Mouse (Mus musculus) heart, embryonic 16.5 days (tissue): ENCODE data around the gene Nkiras2. TPM values are rescaled to one million over a fixed set of nuclear protein-coding genes. Genes with fewer than 3 reads are reported as not detected.

ENCODE experiments used
- ATAC-seq: fragments of 200-750 bp; cut with Nextera tagmentation; replicated peaks from 2 replicates; pipeline ENCODE4 v1.8.0; 2017; ENCODE audit warnings: moderate number of reproducible peaks; ENCODE audit not compliant: insufficient read depth, low FRiP score; ENCODE audit errors: extremely low read depth
- H3K27ac ChIP-seq: fragments of 300-500 bp; sonication (generic); 2 replicates; pipeline ENCODE4 v1.5.1; 2014; ENCODE audit warnings: mild to moderate bottlenecking, low read length, control low read depth, moderate library complexity
- H3K27me3 ChIP-seq: fragments of 300-500 bp; sonication (generic); 2 replicates; pipeline ENCODE4 v1.6.1; 2014; ENCODE audit warnings: low read length, mixed read lengths; ENCODE audit not compliant: control insufficient read depth, insufficient read depth
- H3K36me3 ChIP-seq: fragments of 300-500 bp; sonication (generic); 2 replicates; pipeline ENCODE4 v1.6.1; 2014; ENCODE audit not compliant: control insufficient read depth, insufficient read depth
- H3K4me1 ChIP-seq: fragments of 300-500 bp; sonication (generic); 2 replicates; pipeline ENCODE4 v1.6.1; 2014; ENCODE audit warnings: low read length, mixed read lengths; ENCODE audit not compliant: control insufficient read depth, insufficient read depth
- H3K4me2 ChIP-seq: fragments of 300-500 bp; sonication (generic); 2 replicates; pipeline ENCODE4 v1.6.1; 2014; ENCODE audit warnings: low read depth, mild to moderate bottlenecking, control low read depth, low read length
- H3K4me3 ChIP-seq: fragments of 300-500 bp; sonication (generic); 2 replicates; pipeline ENCODE4 v1.5.1; 2014; ENCODE audit warnings: mild to moderate bottlenecking, control low read depth, low read length
- H3K9ac ChIP-seq: fragments of 300-500 bp; sonication (generic); 2 replicates; pipeline ENCODE4 v1.6.1; 2014; ENCODE audit warnings: low read length, control low read depth
- H3K9me3 ChIP-seq: fragments of 300-500 bp; sonication (generic); replicated peaks from 2 replicates; pipeline ENCODE4 v1.6.1; 2016; ENCODE audit warnings: low read length; ENCODE audit not compliant: control insufficient read depth
- WGBS: fragments of 180-500 bp; shearing (Covaris S2); extraction: QIAGEN DNeasy Blood & Tissue Kit; methylation state at CpG from one replicate; pipeline ENCODE4 v1.1.7; 2014; 5-methylcytosine and 5-hydroxymethylcytosine counted together
- polyA plus RNA-seq: library from polyadenylated mRNA; unstranded; fragments of >200 nt; fragmentation: Nextera tagmentation; extraction: Ambion mirVana; gene quantifications from 2 replicates; pipeline ENCODE4 v1.2.1, GENCODE M21; 2015

Nkiras2 gene
- polyA plus RNA-seq, 1 experiment from 2014 or later = 78.8 TPM

DNA sequence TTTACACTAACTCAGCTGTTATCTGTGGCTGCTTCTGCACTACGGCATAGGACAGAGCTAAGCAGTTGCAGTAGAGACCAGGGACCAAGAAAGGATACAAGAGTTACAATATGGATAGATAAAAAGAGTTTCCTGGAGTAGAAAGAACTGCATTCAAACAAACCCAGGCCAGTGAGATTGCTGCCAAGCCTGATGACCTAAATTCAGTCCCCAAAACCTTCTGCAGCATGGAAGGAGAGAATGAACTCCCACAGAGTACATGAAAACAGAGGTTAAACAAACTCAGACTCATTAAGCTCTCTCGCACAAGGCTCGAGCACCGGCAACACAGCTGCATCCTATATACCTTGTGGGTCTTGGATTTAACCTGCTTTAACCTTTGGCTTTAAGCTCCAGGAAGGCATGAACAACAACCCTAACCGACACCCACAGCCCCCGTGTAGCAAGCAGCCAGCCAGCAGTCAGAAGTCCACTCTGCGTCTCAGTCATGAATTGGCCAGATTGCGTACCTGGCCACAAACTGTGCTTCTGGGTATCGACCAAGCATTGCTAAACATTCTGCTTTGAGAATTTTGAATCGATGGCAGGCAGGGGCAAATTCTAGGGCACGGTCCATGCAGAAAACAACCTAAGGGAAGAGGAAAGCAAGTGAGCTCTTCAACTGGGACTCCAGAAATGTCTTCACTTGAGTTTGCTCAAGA is 26.5 kb upstream of the Nkiras2 start:
- no peaks in the 10 kb centered on the region for H3K9me3 ChIP-seq
- H3K4me3 ChIP-seq = no peak overlapping the region
- no peak overlapping the region for H3K4me2 ChIP-seq
- no peak overlapping the region for H3K27ac ChIP-seq
- peaks cover 5% of the 10 kb centered on the region for H3K4me1 ChIP-seq
- no peak overlapping the region for H3K9ac ChIP-seq
- H3K27me3 ChIP-seq = no peaks in the 10 kb centered on the region
- ATAC-seq = no peak
- peaks cover 66% of the 10 kb centered on the region for H3K36me3 ChIP-seq
- WGBS = 94% methylated on average over 11 of the region's 11 CpGs

DNA sequence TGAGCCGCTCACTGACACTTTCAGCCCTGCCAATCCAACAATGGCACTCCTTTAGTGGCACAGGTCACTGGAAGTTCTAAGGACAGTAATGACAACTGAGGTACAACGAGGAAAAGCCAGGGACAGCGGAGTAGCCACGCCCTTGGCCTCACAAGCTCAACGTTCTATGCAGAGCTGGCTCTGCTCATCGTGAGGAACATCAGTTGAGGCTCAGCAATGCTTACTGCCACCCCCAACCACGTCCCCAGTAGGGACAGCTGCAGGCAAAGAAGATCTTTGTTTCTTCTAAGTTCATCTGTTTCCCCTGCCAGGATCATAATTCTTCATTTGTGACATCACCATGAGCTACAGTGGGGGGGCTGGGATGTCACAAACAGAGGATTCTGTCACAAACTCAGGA is 24.4 kb upstream of the Nkiras2 start:
- Histone ChIP-seq H3K4me2 (no peak overlapping the region), H3K9ac (no peak overlapping the region), H3K4me1 (peaks cover 5% of the 10 kb centered on the region), H3K27me3 (no peaks in the 10 kb centered on the region), H3K9me3 (no peaks in the 10 kb centered on the region), H3K36me3 (peaks cover 69% of the 10 kb centered on the region), H3K27ac (0 out of 2 replicates have a peak overlapping the region, but pooled peaks have one; percentile 10), H3K4me3 (no peak overlapping the region)
- WGBS = 83% methylated on average over 7 of the region's 7 CpGs
- no peak for ATAC-seq

DNA sequence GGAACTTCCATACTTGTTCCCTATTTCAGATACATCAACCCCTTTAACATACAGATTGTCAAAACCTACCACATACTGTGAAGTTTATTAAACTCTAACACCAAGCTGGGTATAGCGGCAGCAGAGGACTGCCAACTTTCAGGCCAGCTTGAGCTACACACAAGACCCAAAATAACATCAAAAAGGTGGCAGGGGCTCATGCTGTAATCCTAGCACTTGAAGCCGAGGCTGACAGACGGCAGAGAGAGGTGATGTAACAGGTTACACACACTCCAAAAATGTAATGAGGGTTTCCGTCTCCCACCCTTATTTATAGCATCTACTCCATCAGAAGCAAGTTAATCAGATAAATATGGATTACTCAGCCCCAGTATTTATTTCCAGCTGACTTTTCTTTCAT is 23.5 kb upstream of the Nkiras2 start:
- Histone ChIP-seq H3K4me3 (no peak overlapping the region), H3K4me2 (no peak overlapping the region), H3K9ac (no peak overlapping the region; the same call in 1 of the 2 replicates), H3K4me1 (peaks cover 5% of the 10 kb centered on the region), H3K9me3 (no peaks in the 10 kb centered on the region), H3K27me3 (no peaks in the 10 kb centered on the region), H3K36me3 (peaks cover 73% of the 10 kb centered on the region), H3K27ac (no peak overlapping the region)
- 40% methylated on average over 4 of the region's 4 CpGs for WGBS
- ATAC-seq = no peak

DNA sequence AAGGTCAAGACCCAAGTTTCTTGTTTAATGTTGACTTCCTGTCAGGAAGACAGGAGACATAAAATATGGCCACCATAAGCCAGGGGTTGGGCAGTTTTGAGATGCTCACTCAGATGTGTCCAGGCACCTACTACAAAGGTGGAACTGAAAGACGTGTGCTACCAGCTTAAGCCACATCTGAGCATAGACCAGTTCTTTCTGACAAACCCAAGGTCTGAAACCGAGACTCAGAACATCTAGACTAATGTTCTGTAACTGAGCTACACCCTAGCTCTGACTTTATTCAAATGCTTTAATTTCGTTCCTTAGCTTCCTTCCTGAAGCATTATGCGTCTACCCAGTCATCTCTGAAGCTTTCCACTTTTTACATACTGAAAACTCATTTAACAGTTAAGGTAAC is 21.0 kb upstream of the Nkiras2 start:
- peaks cover 5% of the 10 kb centered on the region for H3K4me1 ChIP-seq
- ATAC-seq = no peak
- peaks cover 58% of the 10 kb centered on the region for H3K36me3 ChIP-seq
- H3K4me3 ChIP-seq = no peak overlapping the region
- WGBS = 86% methylated on average over 4 of the region's 4 CpGs
- no peak overlapping the region for H3K27ac ChIP-seq
- H3K9ac ChIP-seq = no peak overlapping the region
- no peaks in the 10 kb centered on the region for H3K9me3 ChIP-seq
- H3K27me3 ChIP-seq = no peaks in the 10 kb centered on the region
- H3K4me2 ChIP-seq = no peak overlapping the region

DNA sequence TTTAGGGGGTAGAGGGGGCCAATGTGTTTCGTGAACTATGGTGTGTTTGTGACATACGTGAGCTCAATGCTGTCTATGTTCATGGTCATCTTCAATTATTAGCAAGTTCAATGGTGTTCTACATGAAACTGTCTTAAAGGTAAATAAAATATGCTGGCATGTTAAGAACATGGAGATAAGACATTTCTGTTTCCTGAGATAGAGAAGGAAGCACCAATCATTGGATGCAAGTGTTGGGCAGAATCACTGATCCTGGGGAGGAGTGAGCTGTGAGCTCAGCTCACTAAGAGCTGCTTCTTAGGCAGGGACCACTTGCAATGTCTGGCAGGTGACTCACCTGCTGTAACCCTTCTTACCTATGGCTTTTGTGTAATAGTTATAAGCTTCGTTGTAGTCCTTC is 17.7 kb upstream of the Nkiras2 start:
- WGBS = 91% methylated on average over 3 of the region's 3 CpGs
- H3K36me3 ChIP-seq = peaks cover 52% of the 10 kb centered on the region
- ATAC-seq = no peak

DNA sequence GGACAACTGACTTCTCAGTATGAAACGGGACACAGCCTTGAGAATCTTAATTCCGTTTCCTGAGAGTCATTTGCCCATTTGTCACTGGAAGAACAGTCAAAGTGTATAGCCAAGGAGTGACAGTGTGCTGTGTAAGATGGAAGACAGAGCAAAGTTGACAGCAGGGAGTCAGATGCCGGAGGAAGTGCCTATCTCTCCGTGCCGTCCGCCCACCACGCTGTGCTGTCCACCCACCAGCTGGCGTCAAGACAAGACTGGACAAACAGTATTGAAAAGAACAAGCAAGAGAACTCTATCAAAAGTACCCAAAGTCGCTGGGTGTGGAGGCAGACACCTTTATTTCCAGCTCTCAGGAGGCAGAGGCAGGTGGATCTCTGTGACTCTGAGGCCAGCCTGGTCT is 15.9 kb upstream of the Nkiras2 start:
- Histone ChIP-seq H3K9ac (no peak overlapping the region), H3K9me3 (no peaks in the 10 kb centered on the region), H3K27ac (no peak overlapping the region), H3K4me2 (no peak overlapping the region), H3K27me3 (no peaks in the 10 kb centered on the region), H3K4me3 (no peak overlapping the region), H3K36me3 (peaks cover 34% of the 10 kb centered on the region), H3K4me1 (peaks cover 9% of the 10 kb centered on the region)
- ATAC-seq = no peak
- 63% methylated on average over 9 of the region's 9 CpGs for WGBS

More for the DNA sequence above, 17.7 kb upstream of the Nkiras2 start:
- no peaks in the 10 kb centered on the region for H3K9me3 ChIP-seq
- H3K4me1 ChIP-seq = peaks cover 9% of the 10 kb centered on the region
- H3K4me3 ChIP-seq = no peak overlapping the region
- H3K9ac ChIP-seq = no peak overlapping the region
- no peak overlapping the region for H3K4me2 ChIP-seq
- H3K27ac ChIP-seq = no peak overlapping the region
- H3K27me3 ChIP-seq = no peaks in the 10 kb centered on the region

DNA sequence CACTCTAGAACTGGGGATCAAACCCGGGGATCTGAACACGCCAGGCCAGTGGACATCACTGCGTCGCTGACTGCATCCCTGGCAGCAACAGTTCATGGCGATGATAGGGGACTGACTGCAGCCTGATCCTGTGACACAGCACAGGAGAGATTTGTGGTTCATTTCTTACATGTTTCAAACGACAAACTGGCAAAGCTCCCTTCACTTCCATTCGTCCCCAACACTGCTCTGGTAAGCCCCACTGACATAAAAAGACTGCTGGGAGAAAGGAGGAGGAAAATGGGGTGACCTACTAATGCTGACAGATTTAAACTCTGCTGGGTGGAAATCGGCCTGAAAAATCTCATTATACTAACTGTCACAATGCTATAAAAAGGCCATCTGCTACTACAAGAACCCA is 15.2 kb upstream of the Nkiras2 start:
- Histone ChIP-seq H3K4me1 (peaks cover 15% of the 10 kb centered on the region), H3K9me3 (no peaks in the 10 kb centered on the region), H3K36me3 (peaks cover 31% of the 10 kb centered on the region), H3K9ac (no peak overlapping the region), H3K4me2 (no peak overlapping the region), H3K4me3 (no peak overlapping the region), H3K27me3 (no peaks in the 10 kb centered on the region), H3K27ac (peak overlapping the region; percentile 5)
- WGBS = 61% methylated on average over 8 of the region's 8 CpGs
- no peak for ATAC-seq

DNA sequence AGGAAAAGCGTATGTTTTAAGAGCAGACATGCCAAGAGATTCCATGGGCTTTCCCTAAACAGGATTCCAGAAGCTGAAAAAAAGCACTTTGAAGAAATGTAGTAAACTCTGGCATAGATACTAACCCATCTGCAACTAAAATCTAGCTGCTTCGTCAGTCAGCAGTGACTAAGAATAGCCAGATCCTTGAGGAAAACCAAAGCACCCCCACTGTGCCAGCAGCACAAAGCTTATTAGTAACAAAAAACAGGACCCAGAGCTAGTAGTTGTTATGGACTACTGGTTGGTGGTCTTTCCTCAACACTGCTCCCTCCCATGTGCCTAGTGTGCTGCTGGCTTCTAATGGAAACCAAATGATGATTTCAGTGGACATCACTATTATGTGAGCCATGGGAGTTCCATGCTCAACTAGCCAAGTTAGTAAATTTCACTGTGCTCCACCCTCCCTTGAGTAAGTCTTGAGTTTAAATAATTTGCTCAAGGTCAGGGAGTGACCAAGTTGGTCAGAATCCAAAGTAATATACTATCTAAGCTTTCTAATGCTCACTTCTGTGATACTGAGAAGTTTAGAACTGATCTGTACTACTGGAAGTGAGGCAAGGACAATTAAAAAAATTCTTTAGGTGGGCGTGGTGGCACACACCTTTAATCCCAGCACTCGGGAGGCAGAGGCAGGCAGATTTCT is 14.6 kb upstream of the Nkiras2 start:
- no peak overlapping the region for H3K27ac ChIP-seq
- peaks cover 24% of the 10 kb centered on the region for H3K36me3 ChIP-seq
- H3K9me3 ChIP-seq = no peaks in the 10 kb centered on the region
- ATAC-seq = no peak
- no peak overlapping the region for H3K4me3 ChIP-seq
- no peak overlapping the region for H3K9ac ChIP-seq
- peaks cover 20% of the 10 kb centered on the region for H3K4me1 ChIP-seq
- WGBS = 68% methylated on average over 4 of the region's 4 CpGs
- H3K27me3 ChIP-seq = no peaks in the 10 kb centered on the region
- no peak overlapping the region for H3K4me2 ChIP-seq

DNA sequence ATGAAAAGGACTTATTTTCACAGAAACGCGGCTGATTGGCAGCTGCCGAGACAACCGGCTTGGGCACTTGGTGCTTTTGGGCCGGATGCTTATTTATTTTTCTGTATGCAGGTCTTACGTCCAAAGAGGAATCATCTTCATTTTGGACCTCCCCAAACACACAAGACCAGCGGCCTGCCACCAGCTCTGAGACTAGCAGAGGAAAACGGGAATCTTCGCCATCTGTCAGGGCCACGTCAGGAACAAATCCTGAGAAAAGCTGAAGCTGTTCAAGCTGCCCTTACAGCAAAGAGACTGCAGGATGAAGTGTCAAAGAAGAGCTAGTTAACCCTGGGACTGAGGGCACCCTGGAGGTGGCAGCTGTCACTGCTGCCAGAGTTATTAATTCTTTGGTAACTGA is 13.6 kb upstream of the Nkiras2 start:
- H3K36me3 ChIP-seq = peaks cover 14% of the 10 kb centered on the region
- 92% methylated on average over 10 of the region's 10 CpGs for WGBS
- H3K27ac ChIP-seq = no peak overlapping the region
- H3K9ac ChIP-seq = no peak overlapping the region
- H3K4me3 ChIP-seq = no peak overlapping the region
- peaks cover 30% of the 10 kb centered on the region for H3K4me1 ChIP-seq
- no peaks in the 10 kb centered on the region for H3K9me3 ChIP-seq
- H3K4me2 ChIP-seq = no peak overlapping the region
- no peak for ATAC-seq
- no peaks in the 10 kb centered on the region for H3K27me3 ChIP-seq
